Mouse (Mus musculus): ENCODE data around the gene Fer1l5. TPM values are rescaled to one million over a fixed set of nuclear protein-coding genes. Genes with fewer than 3 reads are reported as not detected.
A peak's percentile ranks its signal among the peaks of the same experiment; 100 is the strongest.

Gene Fer1l5
- total and polyA plus RNA-seq, 2 experiments from 2014 or later = 0.20 TPM; not detected in 1

DNA sequence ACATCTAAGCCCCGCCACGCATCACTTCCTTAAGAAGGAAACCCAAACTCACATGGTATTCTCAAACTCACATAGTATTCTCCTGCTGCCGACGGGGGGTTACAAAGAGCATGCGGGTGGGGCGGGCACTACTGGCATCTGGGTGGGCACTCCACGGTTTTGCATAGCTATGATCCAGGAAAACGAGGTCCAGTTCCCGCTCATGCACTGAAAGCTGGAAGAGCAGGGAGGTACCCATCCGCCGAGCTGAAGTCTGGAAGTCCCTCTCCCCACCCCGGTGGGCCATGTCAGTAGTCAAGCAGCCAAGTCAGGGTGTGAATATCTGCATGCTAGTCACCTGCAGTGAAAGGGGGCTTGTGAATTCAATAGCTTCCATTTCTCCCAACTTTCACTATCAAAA lies 4.4 kb upstream of the Fer1l5 start:
- no peak for TF ChIP-seq EP300 (IDR thresholded peaks at IDR 0.05; ENCODE audit: low read depth)
- no peak for TF ChIP-seq CTCF (IDR thresholded peaks at IDR 0.05; ENCODE audit: low read depth)
- Histone ChIP-seq H3K4me2 (ENCODE audit: low read depth, low read length) (peak overlapping the region; percentile 67), H3K9ac (replicated peaks; ENCODE audit: low read depth, low read length) (peak overlapping the region; percentile 91), H3K4me3 (ENCODE audit: low read depth, low read length) (peak overlapping the region; percentile 85), H3K36me3 (replicated peaks; ENCODE audit: control insufficient read depth, insufficient read depth, low read length) (peaks cover 21% of the 10 kb centered on the region), H3K9me3 (replicated peaks; ENCODE audit: control insufficient read depth, low read length) (no peaks in the 10 kb centered on the region), H3K4me1 (ENCODE audit: control insufficient read depth, insufficient read depth) (peaks cover 13% of the 10 kb centered on the region), H3K27me3 (ENCODE audit: control insufficient read depth, insufficient read depth, low read length) (no peaks in the 10 kb centered on the region), H3K27ac (ENCODE audit: low read depth) (peak overlapping the region; percentile 81; the same call in 1 of the 2 replicates)
- DNase-seq (ENCODE audit: low spot score) = no peak
- 32% methylated on average over 12 of the region's 12 CpGs for WGBS
- no peak for ATAC-seq (ENCODE audit: insufficient read depth, low read depth)

DNA sequence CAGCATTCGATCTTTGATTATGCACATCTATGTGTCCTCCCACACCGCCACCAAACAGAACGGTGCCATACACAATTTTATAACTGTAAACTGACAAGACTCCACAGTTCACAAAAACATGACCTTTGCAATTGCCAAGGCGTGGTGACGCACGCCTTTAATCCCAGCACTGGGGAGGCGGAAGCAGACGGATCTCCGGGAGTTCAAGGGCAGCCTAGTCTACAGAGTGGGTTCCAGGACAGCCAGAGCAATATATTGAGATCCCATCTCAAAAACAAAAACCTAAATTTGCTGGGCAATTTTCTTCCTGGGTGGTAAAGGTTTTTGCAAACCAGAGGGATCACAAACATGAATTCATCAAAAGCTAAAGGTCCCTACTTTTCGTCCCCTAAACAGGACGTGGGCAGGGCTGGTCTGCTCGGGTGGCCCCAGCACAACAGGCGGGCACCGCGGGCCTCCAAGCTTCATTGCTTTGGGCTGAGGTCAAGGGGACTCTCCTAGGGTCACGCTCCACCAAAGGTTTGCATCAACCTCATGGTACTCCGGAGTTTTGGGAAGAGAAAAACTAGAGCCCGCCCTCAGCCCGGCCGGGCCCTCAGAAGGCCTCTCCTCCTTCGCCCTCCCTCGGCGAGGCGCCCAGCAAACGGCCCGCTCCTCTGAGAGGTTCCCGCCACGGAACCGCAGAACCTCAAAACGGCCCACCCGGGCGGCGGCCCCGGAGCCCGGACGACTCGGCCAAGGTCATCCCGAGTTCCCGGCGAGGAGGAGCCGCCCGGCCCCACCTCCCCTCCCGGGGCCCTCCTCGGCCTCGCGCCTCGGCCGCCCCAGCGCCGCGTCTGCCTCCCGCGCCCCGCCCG lies 3.8 kb upstream of the Fer1l5 start:
- ATAC-seq (ENCODE audit: insufficient read depth, low read depth) (peak; percentile 85), DNase-seq (ENCODE audit: low spot score) (peak; percentile 17)
- H3K4me1 ChIP-seq (ENCODE audit: control insufficient read depth, insufficient read depth) = peaks cover 13% of the 10 kb centered on the region
- H3K36me3 ChIP-seq (replicated peaks; ENCODE audit: control insufficient read depth, insufficient read depth, low read length) = peaks cover 21% of the 10 kb centered on the region
- H3K27me3 ChIP-seq (ENCODE audit: control insufficient read depth, insufficient read depth, low read length) = no peaks in the 10 kb centered on the region
- peak overlapping the region; percentile 67 for H3K4me2 ChIP-seq (ENCODE audit: low read depth, low read length)
- no peaks in the 10 kb centered on the region for H3K9me3 ChIP-seq (replicated peaks; ENCODE audit: control insufficient read depth, low read length)
- 3% methylated on average over 55 of the region's 55 CpGs for WGBS
- peak overlapping the region; percentile 91 for H3K9ac ChIP-seq (replicated peaks; ENCODE audit: low read depth, low read length)
- TF ChIP-seq EP300 (IDR thresholded peaks at IDR 0.05; ENCODE audit: low read depth) = no peak
- no peak for TF ChIP-seq CTCF (IDR thresholded peaks at IDR 0.05; ENCODE audit: low read depth)
- H3K27ac ChIP-seq (ENCODE audit: low read depth) = peak overlapping the region; percentile 81
- H3K4me3 ChIP-seq (ENCODE audit: low read depth, low read length) = peak overlapping the region; percentile 85

DNA sequence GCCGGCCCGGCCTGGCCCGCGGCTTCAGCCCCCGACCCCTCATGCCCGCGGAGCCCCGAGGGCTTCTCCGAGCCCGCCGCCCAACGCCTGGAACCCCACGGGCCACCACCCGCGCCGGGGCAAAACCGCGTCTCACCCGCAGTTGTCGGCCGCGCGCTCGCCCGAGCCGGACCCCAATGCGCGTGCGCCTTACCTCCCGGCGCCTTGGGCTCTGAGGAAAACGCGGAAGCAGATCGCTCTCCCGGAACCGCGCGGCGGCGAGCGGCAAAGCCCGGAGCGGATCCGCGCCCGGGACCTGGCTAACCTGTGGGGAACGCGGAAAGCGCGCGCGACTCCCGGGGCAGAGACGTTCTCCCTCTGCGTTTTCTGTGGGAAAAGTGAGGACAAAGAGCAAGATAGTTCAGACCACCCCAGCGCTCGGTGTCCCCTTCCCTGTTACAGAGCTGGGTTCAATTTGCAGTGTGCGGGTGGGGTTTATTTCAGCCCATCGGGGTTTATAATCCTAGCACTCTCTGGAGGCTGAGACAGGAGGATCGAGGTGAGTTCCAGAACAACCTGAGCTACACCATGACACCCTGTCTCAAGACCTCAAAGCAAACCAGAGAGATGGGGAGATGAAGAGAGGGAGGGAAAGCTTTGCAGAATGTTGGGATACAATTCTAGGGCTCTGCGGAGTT lies 3.0 kb upstream of the Fer1l5 start, which contains the start of gene Kansl3:
Gene Kansl3 (minus strand): TSS at position 213 of the 677 bp plus-strand sequence.
- no peaks in the 10 kb centered on the region for H3K9me3 ChIP-seq (replicated peaks; ENCODE audit: control insufficient read depth, low read length)
- peak within 1 kb of the TSS; percentile 81 for H3K27ac ChIP-seq (ENCODE audit: low read depth)
- H3K27me3 ChIP-seq (ENCODE audit: control insufficient read depth, insufficient read depth, low read length) = no peaks in the 10 kb centered on the region
- H3K4me3 ChIP-seq (ENCODE audit: low read depth, low read length) = peak within 1 kb of the TSS; percentile 85
- 4% methylated on average over 61 of the region's 61 CpGs for WGBS
- DNase-seq (ENCODE audit: low spot score) (peak; percentile 78), ATAC-seq (ENCODE audit: insufficient read depth, low read depth) (peak; percentile 84)
- H3K4me2 ChIP-seq (ENCODE audit: low read depth, low read length) = peak within 1 kb of the TSS; percentile 67
- no peak for TF ChIP-seq CTCF (IDR thresholded peaks at IDR 0.05; ENCODE audit: low read depth)
- peak; percentile 86; the same call in 1 of the 2 replicates for TF ChIP-seq EP300 (IDR thresholded peaks at IDR 0.05; ENCODE audit: low read depth)
- H3K4me1 ChIP-seq (ENCODE audit: control insufficient read depth, insufficient read depth) = peaks cover 13% of the 10 kb centered on the region
- H3K36me3 ChIP-seq (replicated peaks; ENCODE audit: control insufficient read depth, insufficient read depth, low read length) = peaks cover 14% of the 10 kb centered on the region
- peak within 1 kb of the TSS; percentile 91 for H3K9ac ChIP-seq (replicated peaks; ENCODE audit: low read depth, low read length)

DNA sequence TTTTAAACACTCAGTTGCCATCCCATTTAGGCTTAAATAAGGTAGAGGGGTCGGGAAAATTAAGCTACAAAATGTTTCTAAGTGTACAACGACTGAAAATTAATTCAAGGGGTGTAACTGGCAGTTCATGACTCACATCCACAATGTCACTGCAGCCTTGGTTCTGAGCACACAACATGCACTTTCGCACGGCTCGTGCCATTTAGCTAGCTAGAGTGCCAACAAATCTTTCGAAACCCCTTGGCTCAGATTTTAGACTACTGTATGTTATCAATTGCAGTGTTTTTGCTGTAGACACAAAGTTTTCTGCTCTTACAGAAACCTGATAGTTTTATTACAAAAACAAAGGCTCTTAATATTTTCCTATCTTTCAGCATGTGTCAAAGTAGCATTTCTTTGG lies 1.2 kb upstream of the Fer1l5 start:
- Histone ChIP-seq H3K9me3 (replicated peaks; ENCODE audit: control insufficient read depth, low read length) (no peaks in the 10 kb centered on the region), H3K9ac (replicated peaks; ENCODE audit: low read depth, low read length) (no peak overlapping the region), H3K4me1 (ENCODE audit: control insufficient read depth, insufficient read depth) (peaks cover 13% of the 10 kb centered on the region), H3K27ac (ENCODE audit: low read depth) (no peak overlapping the region), H3K27me3 (ENCODE audit: control insufficient read depth, insufficient read depth, low read length) (no peaks in the 10 kb centered on the region), H3K4me2 (ENCODE audit: low read depth, low read length) (no peak overlapping the region), H3K36me3 (replicated peaks; ENCODE audit: control insufficient read depth, insufficient read depth, low read length) (peaks cover under 1% of the 10 kb centered on the region), H3K4me3 (ENCODE audit: low read depth, low read length) (no peak overlapping the region)
- WGBS = 71% methylated on average over 6 of the region's 6 CpGs
- no peak for DNase-seq (ENCODE audit: low spot score)
- no peak for ATAC-seq (ENCODE audit: insufficient read depth, low read depth)
- TF ChIP-seq EP300 (IDR thresholded peaks at IDR 0.05; ENCODE audit: low read depth) (no peak), CTCF (IDR thresholded peaks at IDR 0.05; ENCODE audit: low read depth) (no peak)

DNA sequence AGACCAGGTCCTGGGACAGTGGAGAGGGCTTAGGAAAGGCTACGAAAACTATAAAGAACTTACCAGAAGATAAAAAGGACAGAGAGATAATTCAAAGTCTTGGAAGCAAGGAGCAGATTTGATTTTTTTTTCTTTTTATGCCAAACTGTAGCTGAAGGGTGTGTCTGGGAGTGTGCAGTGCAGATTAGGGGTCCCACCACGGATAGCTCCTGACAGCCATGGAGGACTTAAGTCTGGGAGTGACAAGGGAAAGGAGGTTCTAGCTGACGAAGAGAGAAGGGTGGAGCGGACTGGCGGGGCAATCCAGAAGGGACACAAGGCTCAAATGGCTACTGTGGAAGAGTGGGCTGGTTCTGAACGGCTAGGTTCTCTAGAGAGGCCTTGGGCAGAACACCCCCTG lies 6.8 kb downstream of the Fer1l5 start:
- no peak for TF ChIP-seq CTCF (IDR thresholded peaks at IDR 0.05; ENCODE audit: low read depth)
- DNase-seq (ENCODE audit: low spot score) = no peak
- no peaks in the 10 kb centered on the region for H3K4me1 ChIP-seq (ENCODE audit: control insufficient read depth, insufficient read depth)
- H3K4me3 ChIP-seq (ENCODE audit: low read depth, low read length) = no peak overlapping the region
- no peak overlapping the region for H3K27ac ChIP-seq (ENCODE audit: low read depth)
- no peaks in the 10 kb centered on the region for H3K36me3 ChIP-seq (replicated peaks; ENCODE audit: control insufficient read depth, insufficient read depth, low read length)
- ATAC-seq (ENCODE audit: insufficient read depth, low read depth) = no peak
- no peak overlapping the region for H3K4me2 ChIP-seq (ENCODE audit: low read depth, low read length)
- H3K27me3 ChIP-seq (ENCODE audit: control insufficient read depth, insufficient read depth, low read length) = no peaks in the 10 kb centered on the region
- WGBS = 70% methylated on average over 6 of the region's 6 CpGs
- H3K9me3 ChIP-seq (replicated peaks; ENCODE audit: control insufficient read depth, low read length) = no peaks in the 10 kb centered on the region
- no peak overlapping the region for H3K9ac ChIP-seq (replicated peaks; ENCODE audit: low read depth, low read length)

Measured in heart, postnatal 0 days (tissue).